Mouse (Mus musculus) CH12.LX (cell line): ENCODE measurements at regions not wholly inside any gene's neighbourhood (a gene's known extent, or its start where the extent isn't known, plus 50 kb on each side); places are given as distances from the start of the nearest gene placed in this dataset.

Experiments
- CTCF ChIP-seq, 2 experiments: IDR thresholded peaks in 1 of 2; conservative IDR thresholded peaks in 1 of 2; 2 replicates each; pipeline ENCODE4 v1.5.1; 2011 to 2012; ENCODE audit warnings: low read depth in 2 of 2, low read length in 2 of 2, improper control_type of control experiment in 1 of 2, inconsistent platforms in 1 of 2, mild to moderate bottlenecking in 1 of 2, moderate library complexity in 1 of 2
- JUN ChIP-seq: IDR thresholded peaks from 2 replicates; pipeline ENCODE4 v1.6.1; 2011; ENCODE audit warnings: low read depth, mild to moderate bottlenecking, low read length, improper control_type of control experiment, moderate library complexity; ENCODE audit not compliant: insufficient read depth

- no peak for TF ChIP-seq JUN
- no peak for TF ChIP-seq CTCF (conservative IDR thresholded peaks at IDR 0.05 in 1 of 2, IDR thresholded peaks at IDR 0.05 in 1 of 2; ENCODE audit: low read depth in 2 of 2, low read length in 2 of 2)
Measured at GRCm38 (mm10) chr10:116707025-116707424, 125.7 kb upstream of the Cnot2 start.
